ENCODE assay signal across 10 mouse cellular contexts in the genomic region with DNA sequence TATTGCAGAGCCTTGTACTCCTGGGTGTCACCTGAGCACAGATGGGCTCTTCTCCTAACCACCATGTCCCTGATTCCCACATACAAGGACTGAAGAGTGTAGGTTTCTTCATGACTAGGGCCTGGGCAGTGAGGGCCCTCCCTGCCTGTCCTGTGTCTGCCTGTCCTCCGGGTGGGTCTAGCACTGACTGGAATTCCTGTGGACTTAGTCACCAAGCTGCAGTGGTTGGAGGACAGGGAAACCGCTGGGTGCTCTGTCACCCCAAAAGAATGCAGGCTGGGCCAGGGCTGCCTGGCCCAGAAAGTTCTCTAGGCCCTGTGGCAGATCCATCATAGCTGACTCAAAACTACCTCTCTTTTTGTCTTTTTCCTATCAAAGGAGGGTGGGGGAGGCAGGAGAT.
A peak's percentile ranks its signal among the peaks of the same experiment; 100 is the strongest.
DNase-seq lines count a peak whose midpoint lies in the region; ATAC-seq and TF ChIP-seq lines count a peak whose summit lies in the region.
"Had no signal": no experiment of that assay in that cellular context is flagged by ENCODE, and none has a peak within 500 bp of the region (broad histone marks: within the 10 kb centered on the region; RNA-seq: fewer than 3 reads in every experiment).

No protein-coding gene starts in this region.

- H3K4me2 ChIP-seq in embryonic facial prominence, embryonic 14.5 days (ENCODE audit: low read depth, low read length): no peak overlapping the region
- H3K4me2 ChIP-seq in lung, postnatal 0 days (replicated peaks; ENCODE audit: low read depth, low read length): no peak overlapping the region
- no peak overlapping the region for H3K4me2 ChIP-seq in hindbrain, embryonic 16.5 days (ENCODE audit: low read length)

- TF ChIP-seq CTCF in lung, postnatal 0 days (IDR thresholded peaks at IDR 0.05): no peak

- H3K27ac ChIP-seq in embryonic facial prominence, embryonic 14.5 days (replicated peaks; ENCODE audit: low read depth, low read length): no peak overlapping the region
- peak overlapping the region; percentile 51 for H3K27ac ChIP-seq in lung, postnatal 0 days (ENCODE audit: low read length)
- H3K27ac ChIP-seq in hindbrain, embryonic 16.5 days (ENCODE audit: low read depth, low read length): no peak overlapping the region

- H3K27me3 ChIP-seq in embryonic facial prominence, embryonic 14.5 days (replicated peaks; ENCODE audit: control insufficient read depth, insufficient read depth, low read length): no peaks in the 10 kb centered on the region
- H3K27me3 ChIP-seq in lung, postnatal 0 days (replicated peaks; ENCODE audit: insufficient read depth, low read length): no peaks in the 10 kb centered on the region
- H3K27me3 ChIP-seq in hindbrain, embryonic 16.5 days (replicated peaks; ENCODE audit: control insufficient read depth, insufficient read depth, low read length): no peaks in the 10 kb centered on the region
- H3K27me3 ChIP-seq: megakaryocyte, embryonic 14.5 days had no signal

- 37% methylated on average over 2 of the region's 2 CpGs for WGBS in embryonic facial prominence, embryonic 14.5 days
- 15% methylated on average over 2 of the region's 2 CpGs for WGBS in lung, postnatal 0 days
- 85% methylated on average over 2 of the region's 2 CpGs for WGBS in hindbrain, embryonic 16.5 days

- TF ChIP-seq EP300 in lung, postnatal 0 days (IDR thresholded peaks at IDR 0.05): peak; percentile 82

- ATAC-seq in embryonic facial prominence, embryonic 14.5 days (ENCODE audit: low read depth): peak; percentile 59; the same call in 1 of the 2 replicates
- ATAC-seq in lung, postnatal 0 days: peak; percentile 97
- ATAC-seq in hindbrain, embryonic 16.5 days: no peak
- ATAC-seq: forebrain, embryonic 14.5 days had no signal

- H3K4me1 ChIP-seq in embryonic facial prominence, embryonic 14.5 days (ENCODE audit: control insufficient read depth, insufficient read depth, low read length): peaks cover 21% of the 10 kb centered on the region
- H3K4me1 ChIP-seq in lung, postnatal 0 days (ENCODE audit: insufficient read depth, low read depth, low read length): peaks cover 10% of the 10 kb centered on the region; the same call in 1 of the 2 replicates
- 0 out of 2 replicates have a peak, but pooled peaks cover 4% of the 10 kb centered on the region for H3K4me1 ChIP-seq in hindbrain, embryonic 16.5 days (ENCODE audit: control insufficient read depth, insufficient read depth, low read depth, low read length)

- H3K9me3 ChIP-seq in embryonic facial prominence, embryonic 14.5 days (ENCODE audit: control insufficient read depth, low read length): no peaks in the 10 kb centered on the region
- H3K9me3 ChIP-seq in lung, postnatal 0 days (ENCODE audit: low read length): no peaks in the 10 kb centered on the region
- H3K9me3 ChIP-seq in hindbrain, embryonic 16.5 days (ENCODE audit: control insufficient read depth, low read length): no peaks in the 10 kb centered on the region
- H3K9me3 ChIP-seq: megakaryocyte, embryonic 14.5 days had no signal

- DNase-seq in Muller cell, postnatal 12 days (ENCODE audit: inconsistent ontology term): peak; percentile 95
- peak; percentile 48 for DNase-seq in embryonic facial prominence, embryonic 14.5 days (ENCODE audit: low spot score)
- DNase-seq in heart, postnatal 25 days (ENCODE audit: low spot score): peak; percentile 53
- DNase-seq in lung, postnatal 0 days (ENCODE audit: low spot score): peak; percentile 86
- no peak for DNase-seq in retina, postnatal 1 day
- no peak for DNase-seq in left cerebral cortex, postnatal 4 days
- no peak for DNase-seq in frontal cortex, adult 2 months (ENCODE audit: extremely low spot score in 1 of 2, low spot score in 1 of 2)

- H3K9ac ChIP-seq in embryonic facial prominence, embryonic 14.5 days (ENCODE audit: low read depth, low read length): no peak overlapping the region
- no peak overlapping the region for H3K9ac ChIP-seq in lung, postnatal 0 days (replicated peaks; ENCODE audit: low read depth)
- no peak overlapping the region for H3K9ac ChIP-seq in hindbrain, embryonic 16.5 days (ENCODE audit: low read depth, low read length)

- H3K36me3 ChIP-seq in embryonic facial prominence, embryonic 14.5 days (ENCODE audit: control insufficient read depth, insufficient read depth, low read length): no peaks in the 10 kb centered on the region
- no peaks in the 10 kb centered on the region for H3K36me3 ChIP-seq in lung, postnatal 0 days (ENCODE audit: insufficient read depth, low read length)
- H3K36me3 ChIP-seq in hindbrain, embryonic 16.5 days (ENCODE audit: control insufficient read depth, insufficient read depth, low read length): no peaks in the 10 kb centered on the region

- H3K4me3 ChIP-seq in embryonic facial prominence, embryonic 14.5 days (ENCODE audit: low read depth, low read length): no peak overlapping the region
- H3K4me3 ChIP-seq in lung, postnatal 0 days (ENCODE audit: low read depth, low read length): no peak overlapping the region
- H3K4me3 ChIP-seq in hindbrain, embryonic 16.5 days (ENCODE audit: low read length): no peak overlapping the region
- H3K4me3 ChIP-seq: megakaryocyte, embryonic 14.5 days had no signal

- intact Hi-C loops in heart, postnatal 25 days (cut with DNase I): no loop called here
- intact Hi-C loops in left cerebral cortex, postnatal 4 days (cut with DNase I): no loop called here

Comparison
In these comparisons a context has a peak if more than half of its experiments do, and no peak if none do; other contexts are left out.
1. DNase-seq: peak in Muller cell, postnatal 12 days (single experiment), embryonic facial prominence, embryonic 14.5 days (single experiment), heart, postnatal 25 days (single experiment) and lung, postnatal 0 days (single experiment); none in retina, postnatal 1 day (single experiment), left cerebral cortex, postnatal 4 days (single experiment) and frontal cortex, adult 2 months (0 of 2).